Mouse (Mus musculus): ENCODE data around the gene Cldn9.

Cldn9 gene

GRCm38 (mm10) chr17:23679127-23679835, 4.5 kb downstream of the Cldn9 start, which contains the start of gene Cldn6:
Cldn6 (plus strand) TSS chr17:23679249.
- peak; percentile 66 for DNase-seq

- peak; percentile 88 for DNase-seq
Measured at GRCm38 (mm10) chr17:23677236-23677679, 6.6 kb downstream of the Cldn9 start, which contains the start of gene Tnfrsf12a. Tnfrsf12a (minus strand) TSS chr17:23677468.

GRCm38 (mm10) chr17:23676473-23677031, 7.3 kb downstream of the Cldn9 start:
- DNase-seq, result peak; percentile 72

- DNase-seq, result peak; percentile 81
Measured at GRCm38 (mm10) chr17:23675564-23676281, 8.1 kb downstream of the Cldn9 start.

GRCm38 (mm10) chr17:23675127-23675526, 8.7 kb downstream of the Cldn9 start:
- peak; percentile 78 for DNase-seq

GRCm38 (mm10) chr17:23674271-23674952, 9.4 kb downstream of the Cldn9 start:
- DNase-seq, result peak; percentile 77

GRCm38 (mm10) chr17:23673424-23674073, 10.3 kb downstream of the Cldn9 start, which contains the start of the genes Hcfc1r1 and Thoc6:
Hcfc1r1 (plus strand) TSS chr17:23673596.
Thoc6 (minus strand) TSS chr17:23673882.
- DNase-seq, result peak; percentile 98

- DNase-seq, result peak; percentile 80
Measured at GRCm38 (mm10) chr17:23672761-23673160, 11.1 kb downstream of the Cldn9 start.

- DNase-seq, result peak; percentile 68
Measured at GRCm38 (mm10) chr17:23671519-23671918, 12.3 kb downstream of the Cldn9 start.

- peak; percentile 59 for DNase-seq
Measured at GRCm38 (mm10) chr17:23670516-23671074, 13.2 kb downstream of the Cldn9 start.

GRCm38 (mm10) chr17:23665511-23665910, 18.3 kb downstream of the Cldn9 start:
- no peak for DNase-seq

GRCm38 (mm10) chr17:23664556-23665021, 19.2 kb downstream of the Cldn9 start:
- peak; percentile 59 for DNase-seq

- DNase-seq, result peak; percentile 21
Measured at GRCm38 (mm10) chr17:23661526-23661925, 22.3 kb downstream of the Cldn9 start.

- no peak for DNase-seq
Measured at GRCm38 (mm10) chr17:23660876-23661200, 23.0 kb downstream of the Cldn9 start.

GRCm38 (mm10) chr17:23660117-23660875, 23.5 kb downstream of the Cldn9 start, which contains the start of gene Bicdl2:
Bicdl2 (plus strand) TSS chr17:23660506.
- DNase-seq, result peak; percentile 51

GRCm38 (mm10) chr17:23658450-23658849, 25.4 kb downstream of the Cldn9 start:
- no peak for DNase-seq

- no peak for DNase-seq
Measured at GRCm38 (mm10) chr17:23654410-23654809, 29.4 kb downstream of the Cldn9 start.

- no peak for DNase-seq
Measured at GRCm38 (mm10) chr17:23654001-23654400, 29.8 kb downstream of the Cldn9 start.

GRCm38 (mm10) chr17:23653324-23653723, 30.5 kb downstream of the Cldn9 start:
- DNase-seq, result no peak

- no peak for DNase-seq
Measured at GRCm38 (mm10) chr17:23651363-23651762, 32.5 kb downstream of the Cldn9 start.

- no peak for DNase-seq
Measured at GRCm38 (mm10) chr17:23645894-23646293, 37.9 kb downstream of the Cldn9 start.

Measured in cerebellum, adult 9-10 months (tissue).